Mouse (Mus musculus): ENCODE measurements around the gene Gsto1. TPM values are rescaled to one million over a fixed set of nuclear protein-coding genes. Genes with fewer than 3 reads are reported as not detected.
"Not testable (repeated sequence)": the region's sequence is repeated elsewhere in the genome, so short reads cannot be mapped to it uniquely, and the experiment has no call there.

Gene Gsto1
- polyA plus RNA-seq, 1 experiment from 2014 or later, result 85.2 TPM

- no peak for ATAC-seq (ENCODE audit: extremely low read depth, insufficient number of reproducible peaks, low FRiP score, low TSS enrichment)
- H3K4me2 ChIP-seq, result no peak overlapping the region
- WGBS, result 81% methylated on average over 5 of the region's 5 CpGs
- no peaks in the 10 kb centered on the region for H3K9me3 ChIP-seq
- H3K9ac ChIP-seq, result no peak overlapping the region
- H3K27ac ChIP-seq (replicated peaks), result no peak overlapping the region
- peaks cover 33% of the 10 kb centered on the region for H3K27me3 ChIP-seq (replicated peaks)
- H3K4me3 ChIP-seq, result no peak overlapping the region
- no peaks in the 10 kb centered on the region for H3K36me3 ChIP-seq
- peaks cover 4% of the 10 kb centered on the region for H3K4me1 ChIP-seq
Measured at GRCm38 (mm10) chr19:47834614-47835013, 20.2 kb upstream of the Gsto1 start.

GRCm38 (mm10) chr19:47835776-47836175, 19.0 kb upstream of the Gsto1 start:
- Histone ChIP-seq H3K9ac (no peak overlapping the region), H3K4me3 (no peak overlapping the region), H3K4me1 (peaks cover 4% of the 10 kb centered on the region), H3K36me3 (no peaks in the 10 kb centered on the region), H3K4me2 (no peak overlapping the region), H3K27me3 (replicated peaks) (peaks cover 36% of the 10 kb centered on the region), H3K9me3 (no peaks in the 10 kb centered on the region), H3K27ac (replicated peaks) (no peak overlapping the region)
- no peak for ATAC-seq (ENCODE audit: extremely low read depth, insufficient number of reproducible peaks, low FRiP score, low TSS enrichment)
- WGBS, result 81% methylated on average over 7 of the region's 7 CpGs

- Histone ChIP-seq H3K4me1 (peaks cover 4% of the 10 kb centered on the region), H3K27ac (replicated peaks) (no peak overlapping the region), H3K9ac (peak overlapping the region; percentile 71), H3K9me3 (no peaks in the 10 kb centered on the region), H3K4me2 (peak overlapping the region; percentile 94), H3K4me3 (peak overlapping the region; percentile 62), H3K36me3 (no peaks in the 10 kb centered on the region), H3K27me3 (replicated peaks) (peaks cover 36% of the 10 kb centered on the region)
- ATAC-seq (ENCODE audit: extremely low read depth, insufficient number of reproducible peaks, low FRiP score, low TSS enrichment), result no peak
- WGBS, result 4% methylated on average over 49 of the region's 49 CpGs
Measured at GRCm38 (mm10) chr19:47836701-47837526, 17.9 kb upstream of the Gsto1 start.

GRCm38 (mm10) chr19:47837527-47837901, 17.3 kb upstream of the Gsto1 start:
- Histone ChIP-seq H3K9me3 (no peaks in the 10 kb centered on the region), H3K9ac (peak overlapping the region; percentile 71), H3K4me1 (peaks cover 4% of the 10 kb centered on the region), H3K27ac (replicated peaks) (no peak overlapping the region), H3K4me3 (peak overlapping the region; percentile 62), H3K4me2 (peak overlapping the region; percentile 94), H3K36me3 (no peaks in the 10 kb centered on the region), H3K27me3 (replicated peaks) (peaks cover 36% of the 10 kb centered on the region)
- WGBS, result 2% methylated on average over 6 of the region's 6 CpGs
- no peak for ATAC-seq (ENCODE audit: extremely low read depth, insufficient number of reproducible peaks, low FRiP score, low TSS enrichment)

GRCm38 (mm10) chr19:47841234-47841633, 13.5 kb upstream of the Gsto1 start:
- not testable (repeated sequence) for H3K9me3 ChIP-seq; H3K4me3 ChIP-seq; H3K4me2 ChIP-seq; H3K9ac ChIP-seq; H3K4me1 ChIP-seq; H3K36me3 ChIP-seq; ATAC-seq (ENCODE audit: extremely low read depth, insufficient number of reproducible peaks, low FRiP score, low TSS enrichment); H3K27ac ChIP-seq (replicated peaks)
- peaks cover 26% of the 10 kb centered on the region for H3K27me3 ChIP-seq (replicated peaks)
- WGBS, result 67% methylated on average over 15 of the region's 15 CpGs

- no peaks in the 10 kb centered on the region for H3K27me3 ChIP-seq (replicated peaks)
- no peak for ATAC-seq (ENCODE audit: extremely low read depth, insufficient number of reproducible peaks, low FRiP score, low TSS enrichment)
- no peaks in the 10 kb centered on the region for H3K36me3 ChIP-seq
- H3K9ac ChIP-seq, result no peak overlapping the region
- H3K9me3 ChIP-seq, result no peaks in the 10 kb centered on the region
- H3K27ac ChIP-seq (replicated peaks), result no peak overlapping the region
- peaks cover 11% of the 10 kb centered on the region for H3K4me1 ChIP-seq
- no peak overlapping the region for H3K4me3 ChIP-seq
- no peak overlapping the region for H3K4me2 ChIP-seq
- WGBS, result 84% methylated on average over 3 of the region's 3 CpGs
Measured at GRCm38 (mm10) chr19:47849735-47850134, 5.0 kb upstream of the Gsto1 start.

GRCm38 (mm10) chr19:47852131-47852530, 2.6 kb upstream of the Gsto1 start:
- H3K27me3 ChIP-seq (replicated peaks); H3K4me2 ChIP-seq; H3K27ac ChIP-seq (replicated peaks); H3K4me3 ChIP-seq; H3K36me3 ChIP-seq; H3K9me3 ChIP-seq; ATAC-seq (ENCODE audit: extremely low read depth, insufficient number of reproducible peaks, low FRiP score, low TSS enrichment); H3K9ac ChIP-seq: not testable (repeated sequence)
- 77% methylated on average over 3 of the region's 3 CpGs for WGBS
- peaks cover 19% of the 10 kb centered on the region for H3K4me1 ChIP-seq

GRCm38 (mm10) chr19:47853053-47853452, 1.7 kb upstream of the Gsto1 start:
- Histone ChIP-seq H3K27ac (replicated peaks) (no peak overlapping the region), H3K4me1 (peaks cover 19% of the 10 kb centered on the region), H3K9me3 (no peaks in the 10 kb centered on the region), H3K9ac (no peak overlapping the region), H3K27me3 (replicated peaks) (0 out of 2 replicates have a peak, but pooled peaks cover 4% of the 10 kb centered on the region), H3K4me3 (no peak overlapping the region), H3K36me3 (no peaks in the 10 kb centered on the region), H3K4me2 (no peak overlapping the region)
- ATAC-seq (ENCODE audit: extremely low read depth, insufficient number of reproducible peaks, low FRiP score, low TSS enrichment), result no peak
- WGBS, result 87% methylated on average over 3 of the region's 3 CpGs

GRCm38 (mm10) chr19:47853951-47854795, 597 bp upstream of the Gsto1 start:
- no peaks in the 10 kb centered on the region for H3K9me3 ChIP-seq
- peak overlapping the region; percentile 60 for H3K27ac ChIP-seq (replicated peaks)
- H3K4me1 ChIP-seq, result peaks cover 19% of the 10 kb centered on the region
- peak overlapping the region; percentile 88 for H3K9ac ChIP-seq
- peaks cover 11% of the 10 kb centered on the region for H3K36me3 ChIP-seq
- no peak; the same call in 1 of the 2 replicates for ATAC-seq (ENCODE audit: extremely low read depth, insufficient number of reproducible peaks, low FRiP score, low TSS enrichment)
- H3K4me3 ChIP-seq, result peak overlapping the region; percentile 75
- WGBS, result 22% methylated on average over 13 of the region's 13 CpGs
- 0 out of 2 replicates have a peak, but pooled peaks cover 4% of the 10 kb centered on the region for H3K27me3 ChIP-seq (replicated peaks)
- H3K4me2 ChIP-seq, result peak overlapping the region; percentile 95

GRCm38 (mm10) chr19:47857957-47858942, 3.5 kb downstream of the Gsto1 start:
- H3K4me2 ChIP-seq, result no peak overlapping the region
- no peaks in the 10 kb centered on the region for H3K9me3 ChIP-seq
- peaks cover 43% of the 10 kb centered on the region for H3K36me3 ChIP-seq
- WGBS, result 75% methylated on average over 18 of the region's 18 CpGs
- no peak for ATAC-seq (ENCODE audit: extremely low read depth, insufficient number of reproducible peaks, low FRiP score, low TSS enrichment)
- 0 out of 2 replicates have a peak, but pooled peaks cover 4% of the 10 kb centered on the region for H3K27me3 ChIP-seq (replicated peaks)
- H3K4me1 ChIP-seq, result peaks cover 19% of the 10 kb centered on the region
- no peak overlapping the region for H3K4me3 ChIP-seq
- H3K9ac ChIP-seq, result no peak overlapping the region
- H3K27ac ChIP-seq (replicated peaks), result no peak overlapping the region
